Mouse (Mus musculus) regulatory T cell (primary cell): Measurements from ENCODE around the gene Fars2.

Source experiments
- in situ Hi-C: fragments of 300-600 bp; cut with MboI, MseI; formaldehyde crosslinking; loops from one replicate; pipeline ENCODE4 v1.15.1; 2025; ENCODE audit warnings: high pct_unique_total_duplicates

Gene Fars2

DNA sequence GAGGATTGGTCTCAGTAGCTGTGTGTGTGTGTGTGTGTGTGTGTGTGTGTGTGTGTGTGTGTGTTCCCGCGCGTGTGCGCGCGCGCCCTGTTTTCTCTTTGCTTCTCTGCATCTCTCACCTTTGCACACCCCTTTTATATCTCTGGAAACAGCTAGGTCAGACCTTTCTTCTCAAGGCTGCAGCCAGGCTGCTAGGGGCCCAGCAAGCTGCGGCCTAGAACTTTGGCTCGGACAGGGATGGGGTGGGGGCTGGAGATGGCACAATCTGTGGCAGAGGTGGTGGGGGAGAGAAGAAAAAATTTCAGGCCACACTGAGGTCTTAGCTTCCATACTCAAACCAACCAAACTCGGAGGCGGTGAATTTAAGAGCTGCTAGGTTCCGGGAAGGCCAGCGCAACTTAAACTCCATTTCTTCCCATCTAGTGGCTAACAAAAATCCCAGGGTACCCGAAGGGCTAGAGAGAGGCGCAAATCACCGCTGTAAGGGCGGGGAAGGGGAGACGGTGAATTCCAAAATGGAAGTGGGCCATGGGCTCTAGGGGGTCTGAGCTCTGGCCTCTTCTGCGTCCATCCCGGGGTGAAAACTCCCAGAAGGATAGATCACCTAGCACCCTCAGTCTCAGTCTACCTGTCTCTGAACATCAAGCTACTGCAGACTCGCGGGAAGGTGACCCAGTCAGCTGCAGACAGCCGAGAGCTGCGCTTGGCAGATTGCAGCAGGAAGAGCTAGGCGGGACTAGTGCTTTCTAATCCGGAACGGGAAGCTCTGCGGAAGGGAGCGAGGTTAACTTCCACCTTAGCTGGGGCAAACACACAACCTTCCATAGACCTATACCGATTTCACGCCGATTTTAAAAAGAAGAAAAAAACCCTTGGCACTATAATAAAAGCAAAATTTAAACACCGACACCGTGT, 614.1 kb downstream of the Fars2 start:
- in situ Hi-C loops = loop anchor here (5.0 to 10.0 kb wide), 2 partner anchors 74 to 581 kb away; no protein-coding TSS in a partner anchor

DNA sequence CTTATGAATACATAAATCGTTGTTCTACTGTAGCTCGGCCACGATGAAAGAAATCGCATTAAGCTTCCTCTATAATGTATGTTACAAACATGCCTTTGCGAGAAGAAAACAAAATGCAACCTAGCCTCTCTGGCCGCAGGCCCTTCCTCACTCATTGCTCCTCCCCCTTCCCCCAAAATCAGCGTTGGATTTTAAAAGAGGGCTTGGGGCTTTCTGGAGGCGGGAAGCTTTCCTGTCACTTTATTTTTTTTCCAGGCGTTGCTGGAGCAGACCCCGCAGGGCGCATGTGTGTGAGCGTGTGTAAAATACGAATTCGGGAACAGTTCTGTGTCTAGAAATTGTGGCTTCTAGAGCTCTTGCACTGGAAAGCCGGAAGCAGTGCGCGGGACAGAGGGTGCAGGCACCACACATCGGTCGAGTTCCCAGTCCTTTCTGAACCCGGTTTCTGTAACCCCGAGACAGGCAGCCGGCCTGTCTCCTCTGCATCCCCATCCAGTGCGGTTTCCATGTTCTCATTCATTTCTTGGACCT, 614.8 kb downstream of the Fars2 start:
- in situ Hi-C loops = loop anchor here (5.0 to 10.0 kb wide), 2 partner anchors 73 to 580 kb away; no protein-coding TSS in a partner anchor

- in situ Hi-C loops = loop anchor here (5.0 to 10.0 kb wide), 2 partner anchors 72 to 579 kb away; no protein-coding TSS in a partner anchor
Measured at GRCm38 (mm10) chr13:36732891-36733490, 615.8 kb downstream of the Fars2 start.

DNA sequence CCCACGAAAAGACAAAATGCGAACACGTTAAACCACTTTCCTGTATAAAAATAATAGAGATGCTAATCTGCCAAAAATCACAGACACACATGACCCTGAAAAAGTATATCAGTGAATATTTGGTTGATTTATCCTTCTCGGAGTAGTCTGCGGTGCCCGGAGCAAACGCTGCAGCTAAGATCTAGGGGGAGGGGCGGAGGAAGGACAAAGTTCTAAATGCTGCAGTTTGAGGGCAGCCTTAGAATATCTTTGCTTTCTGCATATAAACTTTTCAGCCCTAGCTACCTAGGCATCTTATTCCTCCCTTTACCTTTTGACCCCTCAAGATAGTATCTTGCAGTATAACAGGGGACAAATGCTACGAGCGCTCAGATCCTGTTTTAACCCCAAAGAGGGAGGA, 616.4 kb downstream of the Fars2 start:
- in situ Hi-C loops = loop anchor here (5.0 to 10.0 kb wide), 2 partner anchors 71 to 579 kb away; no protein-coding TSS in a partner anchor

- in situ Hi-C loops = loop anchor here (5.0 to 10.0 kb wide), 2 partner anchors 71 to 578 kb away; no protein-coding TSS in a partner anchor
Measured at GRCm38 (mm10) chr13:36733989-36734690, 616.9 kb downstream of the Fars2 start.

DNA sequence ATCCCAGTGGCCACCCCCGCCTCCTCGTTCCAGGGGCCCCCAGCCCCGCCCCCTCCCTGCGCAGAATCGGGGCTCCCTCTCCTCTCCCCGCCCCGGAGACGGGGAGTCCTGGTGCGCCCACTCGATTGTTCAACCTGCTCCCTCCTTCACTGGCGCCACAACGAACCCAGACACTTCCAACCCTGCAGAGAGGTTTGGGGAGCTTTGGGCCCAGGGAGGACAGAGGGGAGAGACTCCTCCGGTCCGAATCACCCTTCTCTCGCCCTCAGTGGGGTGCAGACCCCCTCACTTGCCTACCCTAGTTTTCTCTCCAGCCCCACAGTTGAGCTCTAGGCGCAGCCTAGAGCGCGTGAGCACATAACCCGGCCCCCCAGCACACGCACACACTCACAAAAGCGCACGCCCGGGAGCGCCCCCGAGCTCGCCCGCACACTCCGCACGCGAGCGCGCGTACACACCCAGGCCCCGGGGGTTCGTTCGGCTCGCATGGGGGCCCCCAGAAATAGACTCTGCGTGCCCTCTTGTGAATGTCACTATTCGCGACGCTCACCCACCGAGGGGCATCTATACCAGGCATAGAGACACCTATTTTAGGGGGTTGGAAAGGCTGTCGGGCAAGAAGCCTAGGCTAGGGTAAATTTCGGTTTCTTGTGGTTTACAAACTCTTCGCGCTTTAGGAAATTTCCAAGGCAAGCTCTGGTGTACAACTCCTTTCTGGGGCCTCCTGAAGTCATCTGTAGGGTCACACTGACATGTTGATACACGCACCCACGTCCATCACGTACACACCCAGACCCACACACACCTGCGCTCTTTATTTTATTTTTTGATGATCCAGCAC, 617.7 kb downstream of the Fars2 start, which contains the start of gene Nrn1:
TSS of gene Nrn1 (minus strand) at position 401 of the 841 bp plus-strand sequence.
- in situ Hi-C loops = loop anchor here (5.0 to 10.0 kb wide), 2 partner anchors 70 to 577 kb away; no protein-coding TSS in a partner anchor

DNA sequence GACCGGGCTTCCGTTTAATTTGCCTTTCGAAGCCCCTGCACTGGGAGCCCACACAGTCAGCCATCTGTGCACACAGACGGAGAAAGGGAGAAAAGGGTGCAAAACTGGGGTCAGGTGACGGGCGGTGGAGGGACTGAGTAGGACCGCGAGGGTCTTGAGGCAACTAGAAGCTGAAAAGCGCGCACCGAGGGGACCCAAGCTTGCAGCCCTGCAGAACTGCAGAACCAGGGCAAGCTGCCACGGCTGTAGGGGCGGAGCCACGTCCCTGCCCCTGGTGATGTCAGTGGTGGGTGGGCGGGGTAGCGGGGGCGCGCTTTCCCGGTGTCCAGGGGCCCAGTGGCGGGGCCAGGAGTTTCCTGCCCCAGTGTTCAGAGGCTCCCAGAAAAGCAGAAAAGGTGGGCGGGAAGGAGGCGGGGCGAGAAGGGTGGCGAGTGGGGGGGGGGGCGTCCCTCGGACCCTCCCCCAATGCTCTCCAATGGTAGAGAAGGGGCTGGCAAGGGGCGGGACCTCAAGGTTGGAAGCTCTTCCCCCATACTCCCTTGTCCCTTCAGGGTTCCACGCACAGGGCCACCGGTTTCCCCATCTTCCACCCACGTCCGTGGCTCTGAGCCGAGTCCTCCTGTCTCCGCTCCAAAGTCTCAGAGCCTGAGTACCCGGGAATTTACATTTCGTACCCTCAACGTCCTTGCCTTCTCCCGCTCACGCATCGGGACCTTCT, 618.8 kb downstream of the Fars2 start:
- in situ Hi-C loops = loop anchor here (10.0 kb wide), 1 partner anchor 69 kb away; no protein-coding TSS in a partner anchor

GRCm38 (mm10) chr13:36736619-36736996, 619.4 kb downstream of the Fars2 start:
- in situ Hi-C loops = loop anchor here (10.0 kb wide), 1 partner anchor 68 kb away; no protein-coding TSS in a partner anchor

GRCm38 (mm10) chr13:36750056-36750455, 632.8 kb downstream of the Fars2 start:
- in situ Hi-C loops = no loop called here

- in situ Hi-C loops = no loop called here
Measured at GRCm38 (mm10) chr13:36751861-36752260, 634.6 kb downstream of the Fars2 start.

DNA sequence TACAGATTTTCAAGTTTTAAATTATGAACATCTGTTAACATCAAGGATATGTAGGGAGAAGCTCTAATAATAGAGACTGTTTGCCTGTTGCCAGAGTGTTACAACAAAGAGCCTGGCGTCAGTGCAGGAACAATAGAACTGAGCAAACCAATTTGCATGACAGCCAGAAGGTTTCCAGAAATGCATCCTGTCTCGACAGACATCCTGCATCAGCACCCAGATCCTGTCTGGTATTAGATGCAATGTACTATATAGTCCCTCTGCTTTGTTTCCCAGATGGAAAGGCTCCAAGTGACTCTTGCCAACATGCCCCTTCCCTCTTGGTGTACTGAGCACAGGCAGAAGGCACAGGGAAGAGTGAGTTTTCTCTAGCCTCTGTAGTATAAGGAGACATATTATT, 649.6 kb downstream of the Fars2 start:
- in situ Hi-C loops = no loop called here
